Mouse (Mus musculus) 416B (cell line): ENCODE data around the gene Pus3.

Experiments
- DNase-seq: peaks from one replicate; pipeline ENCODE4 v3.0.0; 2011; ENCODE audit warnings: low read depth

Gene Pus3

DNA sequence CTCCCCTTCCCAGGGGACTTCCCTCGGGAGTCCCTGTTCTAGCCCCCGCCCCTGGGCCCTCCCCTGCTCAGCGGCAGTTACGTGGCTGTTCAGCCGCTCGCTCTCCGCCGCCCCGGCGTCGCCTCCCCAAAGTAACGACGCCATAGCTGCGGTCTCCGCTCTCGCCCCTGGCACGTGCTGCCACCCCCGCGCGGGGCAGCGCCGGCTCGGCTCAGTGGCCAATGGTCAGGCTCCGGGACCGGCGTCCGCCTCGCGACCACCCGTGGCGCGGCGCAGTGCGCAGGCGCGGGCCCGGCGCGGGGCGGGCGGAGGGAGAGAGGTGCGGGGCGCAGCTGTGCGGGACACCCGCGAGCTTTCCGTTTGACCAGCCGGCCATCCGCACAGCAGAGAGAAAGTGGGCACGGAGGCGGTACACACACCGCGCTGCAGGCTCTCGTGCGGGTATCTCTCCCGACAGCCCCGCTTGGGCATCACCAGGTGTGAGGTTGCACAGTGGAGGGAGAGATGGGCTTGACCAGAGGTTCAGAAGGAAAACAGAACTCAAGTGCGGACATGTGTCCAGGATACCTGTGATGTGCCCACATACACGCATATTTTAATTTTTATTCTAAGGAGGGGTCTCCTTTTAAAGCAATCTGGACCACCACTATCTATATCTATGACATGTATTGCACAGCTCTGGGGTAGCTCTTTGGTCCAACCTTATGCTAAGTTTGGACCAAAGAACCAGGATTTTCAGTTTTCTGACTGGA is at the start of gene Pus3, which contains the start of gene Ddx25:
TSS of gene Pus3 (plus strand) at position 339 of the 752 bp plus-strand sequence.
TSS of gene Ddx25 (minus strand) at position 272 of the 752 bp plus-strand sequence.
- DNase-seq: no peak

DNA sequence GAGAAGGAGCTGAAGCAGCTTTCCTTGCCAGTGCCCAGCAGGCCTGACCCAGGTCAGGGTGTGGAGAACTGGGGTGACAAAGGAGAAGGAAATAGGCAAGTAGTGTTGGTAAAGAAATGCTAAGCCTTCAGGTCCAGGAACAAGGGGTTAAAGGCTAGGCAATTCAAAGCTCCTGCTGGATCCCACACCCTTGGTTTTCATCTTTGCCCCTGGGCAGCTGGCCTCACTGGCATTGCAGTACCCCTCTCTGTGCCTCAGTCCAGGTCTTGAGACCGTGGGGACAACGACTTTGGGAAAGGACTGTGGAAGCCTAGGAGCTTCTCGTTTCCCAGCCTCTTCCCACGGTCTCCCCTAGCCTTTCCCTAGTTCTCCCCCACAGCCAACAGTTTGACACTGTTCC is 44.5 kb upstream of the Pus3 start:
- no peak for DNase-seq

DNA sequence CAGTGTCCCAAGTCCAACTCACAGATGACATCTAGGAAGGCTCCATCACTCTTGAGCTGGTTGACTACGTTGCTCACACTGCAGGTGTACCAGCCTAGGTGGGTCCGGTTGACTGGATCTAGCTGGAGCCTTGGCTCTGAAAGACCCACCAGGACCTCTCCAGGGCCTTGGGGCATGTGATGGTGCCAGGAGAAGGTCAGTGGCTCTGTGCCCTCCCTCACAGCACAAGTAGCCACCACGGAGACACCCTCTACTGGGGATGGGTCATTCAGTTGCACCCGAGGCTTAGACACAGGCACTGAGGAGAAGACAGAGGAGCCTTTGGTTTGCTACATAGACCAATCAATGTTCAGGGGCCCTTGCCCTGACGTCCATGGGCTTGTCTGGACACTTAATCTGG is 42.2 kb upstream of the Pus3 start:
- no peak for DNase-seq

DNA sequence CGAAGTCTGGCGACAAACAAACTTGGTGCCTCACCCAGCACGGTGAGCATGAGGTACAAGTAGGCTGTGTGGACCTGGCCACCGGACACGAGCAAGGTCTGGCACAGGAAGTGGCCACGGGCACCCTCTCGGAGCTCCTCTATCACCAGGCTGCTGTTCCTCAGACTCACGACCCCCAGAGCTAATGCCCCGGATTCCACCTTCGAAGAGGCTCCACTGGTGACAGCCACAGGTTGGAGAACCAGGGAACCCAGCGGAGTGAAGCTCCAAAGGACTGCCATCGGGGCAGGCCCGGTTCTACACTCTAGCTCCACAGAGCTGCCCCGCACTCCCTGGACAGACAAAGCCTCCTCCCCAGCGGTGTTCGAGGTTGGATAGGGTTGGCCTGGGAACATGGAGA is 41.7 kb upstream of the Pus3 start:
- no peak for DNase-seq

DNA sequence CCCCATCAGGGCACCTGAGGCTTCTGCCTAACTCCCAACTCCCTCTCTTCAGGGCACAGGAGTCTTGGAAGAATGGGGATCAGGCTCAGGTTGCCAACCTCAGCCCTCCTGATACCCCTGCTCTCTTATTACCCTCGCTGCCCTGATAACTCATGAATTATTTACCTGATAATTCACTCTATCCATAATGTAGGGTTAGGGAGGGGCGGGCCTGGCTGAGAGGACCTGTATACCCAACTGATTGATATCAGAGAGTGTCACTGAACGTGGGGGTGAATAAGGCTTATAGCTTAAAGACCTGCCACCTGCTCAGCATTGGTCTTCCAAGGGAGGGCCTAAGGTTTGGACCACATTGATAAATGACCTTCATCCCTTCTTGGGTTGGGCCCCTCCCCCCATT is 40.2 kb upstream of the Pus3 start, which contains the start of gene Gm1113:
TSS of gene Gm1113 (minus strand) at position 101 of the 400 bp plus-strand sequence.
- DNase-seq: no peak

DNA sequence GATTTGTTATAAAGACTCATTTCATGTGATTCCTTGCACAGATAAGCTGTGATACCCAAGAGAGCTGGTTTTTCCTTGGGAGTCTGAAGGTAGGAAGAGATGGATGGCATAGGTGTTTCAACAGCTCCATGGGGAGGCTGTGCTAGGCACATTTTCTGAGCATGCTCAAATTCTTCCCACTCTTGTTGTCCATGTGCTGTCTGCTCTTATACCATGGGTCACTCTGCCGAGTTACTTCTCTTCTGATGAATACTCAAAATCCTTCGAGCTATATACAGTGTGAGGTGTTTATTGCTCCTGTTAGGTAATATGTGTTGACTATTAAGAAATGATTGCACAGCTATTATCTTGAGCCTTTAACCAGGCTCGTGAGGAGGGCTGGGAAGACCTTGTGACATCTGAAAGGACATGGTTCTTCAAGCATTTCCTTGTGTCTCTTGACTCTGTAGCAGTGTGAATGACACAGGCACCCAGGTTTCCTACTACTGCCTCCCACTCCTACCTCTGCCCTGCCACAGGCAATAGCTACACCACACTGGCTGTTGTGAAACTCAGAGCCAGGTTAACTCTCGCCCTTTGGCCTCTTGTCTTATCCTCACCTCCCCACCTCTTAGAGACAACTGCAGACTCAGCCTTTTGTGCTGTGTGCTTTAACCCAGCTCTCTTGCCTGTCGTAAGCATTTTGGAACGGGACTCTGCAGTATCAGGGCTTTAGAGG is 37.6 kb upstream of the Pus3 start:
- no peak for DNase-seq

DNA sequence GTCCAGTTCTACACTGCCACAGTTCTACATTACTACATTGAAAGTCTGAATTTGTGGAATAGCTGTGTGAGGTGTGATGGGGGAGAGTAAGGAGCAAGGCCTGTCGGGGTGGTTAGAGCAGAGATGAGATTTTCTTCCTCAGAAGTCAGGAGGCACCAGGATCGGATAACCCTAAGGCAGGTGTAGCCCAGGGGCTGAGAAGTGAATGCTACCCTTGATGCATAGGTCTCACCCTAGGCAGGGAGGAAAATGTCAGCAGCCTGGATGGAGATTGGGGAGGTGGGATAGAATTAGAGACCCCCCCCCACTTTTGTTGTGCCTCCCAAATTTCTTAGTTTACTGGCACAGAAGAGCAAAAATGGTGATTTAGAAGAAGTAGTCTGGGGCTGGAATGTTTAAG is 36.2 kb upstream of the Pus3 start:
- DNase-seq: no peak

DNA sequence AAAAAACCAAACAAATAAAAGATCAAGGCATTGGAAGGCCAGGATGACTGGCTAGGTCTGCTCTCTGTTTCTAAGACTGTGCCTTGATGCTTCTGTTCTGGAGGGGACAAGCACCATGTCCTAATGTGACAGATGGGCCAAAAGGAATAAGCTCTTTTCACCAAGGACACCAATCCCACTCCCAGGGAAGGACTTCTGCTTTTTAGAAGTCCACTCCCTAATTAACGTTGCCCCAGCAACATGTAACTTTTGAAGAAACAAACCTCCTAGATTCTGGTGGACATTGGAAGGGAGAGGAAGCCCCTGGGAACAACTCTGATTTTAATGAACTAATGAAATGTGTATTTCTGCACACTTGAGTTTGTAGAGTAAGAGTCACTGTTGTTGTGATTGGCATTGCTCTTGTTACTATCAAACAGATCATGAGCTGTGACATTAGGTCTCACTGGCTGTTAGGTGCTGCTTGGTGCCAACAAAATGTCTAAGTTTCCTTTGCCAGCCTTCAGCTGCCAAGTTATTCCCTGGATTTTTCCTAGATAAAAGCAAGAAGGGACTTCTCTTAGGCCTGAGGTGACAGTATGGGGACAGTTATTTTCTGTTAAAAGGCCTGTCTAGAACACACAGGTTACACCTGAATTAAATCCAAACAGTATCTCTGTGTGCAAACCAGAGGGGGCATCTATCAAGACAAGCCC is 35.4 kb upstream of the Pus3 start:
- DNase-seq: no peak

DNA sequence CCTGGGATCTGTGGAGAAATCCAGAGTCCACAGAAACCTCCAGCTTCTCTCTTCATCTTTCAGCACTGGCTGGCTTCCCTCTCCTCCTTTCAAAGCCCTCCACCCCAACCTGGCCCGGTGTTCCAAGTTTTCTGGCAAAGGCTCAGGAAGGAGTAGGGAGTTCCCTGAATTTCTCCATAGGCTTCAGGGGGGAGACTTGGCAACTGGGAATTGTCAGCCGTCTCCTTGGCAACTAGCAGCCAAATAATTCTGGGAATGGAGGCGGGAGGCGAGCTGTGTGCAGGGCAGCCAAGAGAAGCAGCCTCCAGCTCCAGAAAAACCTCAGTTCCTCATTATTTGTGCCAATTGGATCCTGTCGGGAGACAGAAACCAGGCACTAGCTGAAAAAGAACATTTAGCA is 34.9 kb upstream of the Pus3 start:
- no peak for DNase-seq

DNA sequence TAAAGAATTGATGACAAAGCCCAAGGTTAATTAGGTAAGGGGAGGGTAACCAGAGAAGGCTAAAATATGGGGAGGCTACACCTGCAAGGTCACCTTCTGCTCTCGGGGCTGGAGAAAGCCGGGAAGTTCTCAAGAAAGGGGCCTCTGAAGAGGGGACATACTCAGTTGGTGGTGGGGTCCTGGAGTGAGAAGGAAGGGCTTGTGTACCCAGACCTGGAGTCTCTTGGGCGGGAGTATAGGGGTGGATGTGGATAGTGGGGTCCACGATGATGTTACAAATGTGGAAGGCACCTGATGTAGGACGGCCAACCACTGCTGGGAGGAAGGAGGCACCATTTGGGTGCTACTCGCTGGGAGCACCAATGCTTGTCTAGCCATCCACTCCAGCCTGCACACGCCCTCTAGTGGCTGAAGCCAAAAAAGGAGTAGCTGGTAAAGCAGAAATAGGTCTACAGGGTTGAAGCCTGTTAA is 34.4 kb upstream of the Pus3 start:
- DNase-seq: peak; percentile 65

DNA sequence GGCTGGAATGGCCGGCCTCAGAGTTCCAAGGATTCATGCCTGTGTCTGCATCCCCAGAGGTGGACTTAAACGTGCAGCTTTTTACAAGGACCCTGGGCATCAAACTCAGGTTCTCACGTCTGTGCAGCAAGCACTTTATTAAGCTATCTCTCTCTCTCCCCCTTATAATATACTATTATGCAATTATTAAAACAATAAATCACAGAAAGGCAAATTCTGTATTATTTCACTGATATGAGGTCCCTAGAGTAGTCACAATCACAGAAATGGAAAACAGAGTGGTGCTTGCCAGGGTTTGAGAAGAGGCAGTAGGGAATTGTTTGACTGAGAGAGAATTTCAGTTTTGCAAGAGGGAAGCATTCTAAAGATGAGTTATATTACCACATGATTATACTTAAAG is 29.3 kb upstream of the Pus3 start:
- no peak for DNase-seq

DNA sequence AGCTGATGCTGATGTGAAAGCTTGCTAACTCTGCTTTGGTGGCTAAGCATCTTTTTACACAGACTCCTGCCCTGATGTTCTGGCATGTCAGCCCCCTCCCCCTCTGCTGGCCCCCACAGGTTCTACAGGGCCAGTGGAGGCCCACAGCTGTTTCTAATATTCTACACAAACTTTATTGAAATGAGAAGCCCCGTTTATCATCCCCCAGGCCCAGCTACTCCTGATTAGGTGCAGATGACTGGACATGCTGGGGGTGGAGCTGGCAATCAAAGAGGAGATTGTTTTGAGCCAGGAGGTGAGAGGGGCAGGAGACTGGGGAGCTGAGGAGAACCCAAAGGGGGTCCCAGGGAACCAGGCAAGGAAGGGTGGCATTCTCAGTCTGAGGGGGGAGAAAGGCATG is 28.6 kb upstream of the Pus3 start:
- DNase-seq: no peak

DNA sequence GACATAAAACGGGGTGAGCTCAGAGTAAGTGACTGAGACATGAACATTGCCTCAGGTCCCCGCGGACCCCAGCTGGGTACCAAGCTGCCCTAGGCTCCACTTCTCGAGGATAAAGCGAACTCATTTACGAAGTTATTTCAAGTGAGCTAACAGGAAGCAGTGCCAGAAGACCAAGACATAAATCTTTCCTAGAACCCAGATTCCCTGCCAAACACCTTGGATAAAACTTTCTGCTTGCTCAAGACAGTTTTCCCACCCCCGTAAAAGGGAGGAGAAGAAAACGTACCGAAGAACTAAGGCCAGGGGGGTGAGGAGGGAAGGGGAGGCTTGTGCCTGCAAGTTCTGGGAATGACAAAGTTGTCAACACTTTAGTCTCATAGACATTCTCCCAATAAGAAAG is 25.1 kb upstream of the Pus3 start:
- no peak for DNase-seq

DNA sequence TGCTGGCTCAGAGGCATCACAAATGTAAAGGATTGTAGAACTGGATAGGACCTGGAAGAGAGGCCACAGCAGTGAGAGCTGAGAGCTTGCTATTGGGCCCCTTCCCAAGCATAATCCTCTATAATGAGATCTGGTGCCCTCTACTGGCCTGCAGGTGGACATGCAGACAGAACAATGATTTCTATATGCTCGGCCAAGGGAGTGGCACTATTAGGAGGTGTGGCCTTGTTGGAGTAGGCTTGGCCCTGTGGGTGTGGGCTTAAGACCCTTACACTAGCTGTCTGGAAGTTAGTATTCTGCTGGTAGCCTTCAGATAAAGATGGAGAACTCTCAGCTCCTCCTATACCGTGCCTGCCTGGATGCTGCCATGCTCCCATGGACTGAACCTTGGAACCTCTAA is 23.3 kb upstream of the Pus3 start:
- peak; percentile 57 for DNase-seq

DNA sequence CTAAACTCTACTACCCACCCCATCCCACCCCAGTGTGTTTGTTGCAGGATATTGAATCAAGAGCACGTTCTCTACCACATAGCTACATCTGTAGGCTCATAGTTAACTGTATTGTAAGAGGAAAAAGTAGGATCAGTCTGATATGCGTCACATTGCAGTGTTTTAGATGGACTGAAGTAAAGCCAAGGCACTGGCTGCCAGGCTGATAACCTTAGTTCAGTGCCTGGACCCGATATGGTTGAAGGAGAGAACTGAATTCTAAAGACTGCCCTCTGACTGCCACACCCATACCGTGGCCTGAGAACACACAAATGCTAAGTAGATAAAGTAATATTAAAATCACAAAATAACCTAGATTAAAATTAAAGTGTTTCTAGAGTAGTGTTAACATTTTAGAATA is 22.5 kb upstream of the Pus3 start:
- no peak for DNase-seq

DNA sequence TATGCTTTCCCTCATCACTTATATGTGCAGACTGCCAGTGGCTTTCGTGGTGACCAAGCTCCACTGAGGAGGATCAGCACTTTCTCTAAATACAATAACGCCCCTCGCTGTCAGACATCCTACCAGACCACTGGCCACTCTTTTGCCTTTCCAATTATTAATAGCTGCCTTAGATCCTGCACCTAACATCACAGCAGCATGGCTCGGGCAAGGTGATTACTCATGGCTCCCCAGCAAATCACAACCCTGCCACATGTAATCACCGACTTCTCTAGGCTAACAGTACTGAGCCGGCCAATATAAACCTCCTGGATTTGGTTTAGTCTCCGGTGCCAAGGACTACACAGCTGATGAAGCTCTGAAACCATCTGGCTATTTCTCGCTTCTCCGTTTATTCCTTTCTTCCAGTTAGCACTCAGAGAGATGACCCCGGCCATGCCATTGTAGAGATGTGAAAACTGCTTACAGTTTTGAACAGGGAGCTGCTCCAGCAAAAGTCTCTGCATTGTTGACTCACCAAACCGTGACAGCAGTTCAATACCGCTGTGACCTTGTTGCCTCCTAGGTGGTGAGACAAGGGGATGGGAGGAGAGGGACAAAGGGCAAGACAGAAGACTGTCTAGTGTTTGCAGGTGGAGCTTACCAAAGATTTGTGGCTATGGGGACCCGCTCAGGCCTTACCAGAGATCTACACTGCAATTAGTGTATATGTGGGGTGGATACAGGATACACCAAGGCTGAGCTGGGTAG is 19.2 kb upstream of the Pus3 start:
- no peak for DNase-seq

DNA sequence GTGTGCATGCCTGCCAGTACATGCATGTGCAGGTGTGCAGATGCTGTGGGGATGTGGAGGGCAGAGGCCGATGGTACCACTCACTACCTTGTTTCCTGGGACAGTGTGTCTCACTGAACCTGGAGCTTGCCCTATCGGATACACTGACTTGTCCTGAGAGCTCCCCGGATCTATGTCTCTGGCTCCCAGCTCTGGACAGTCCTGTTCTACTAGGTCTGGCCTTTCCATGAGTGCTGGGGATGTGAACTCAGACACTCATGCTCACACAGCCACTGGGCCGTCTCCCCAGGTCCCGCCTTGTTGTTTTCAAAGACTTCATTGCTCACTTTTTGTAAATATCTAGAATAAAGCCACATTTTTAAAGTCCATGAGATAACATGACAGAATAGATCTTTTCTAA is 17.4 kb upstream of the Pus3 start:
- DNase-seq: no peak

DNA sequence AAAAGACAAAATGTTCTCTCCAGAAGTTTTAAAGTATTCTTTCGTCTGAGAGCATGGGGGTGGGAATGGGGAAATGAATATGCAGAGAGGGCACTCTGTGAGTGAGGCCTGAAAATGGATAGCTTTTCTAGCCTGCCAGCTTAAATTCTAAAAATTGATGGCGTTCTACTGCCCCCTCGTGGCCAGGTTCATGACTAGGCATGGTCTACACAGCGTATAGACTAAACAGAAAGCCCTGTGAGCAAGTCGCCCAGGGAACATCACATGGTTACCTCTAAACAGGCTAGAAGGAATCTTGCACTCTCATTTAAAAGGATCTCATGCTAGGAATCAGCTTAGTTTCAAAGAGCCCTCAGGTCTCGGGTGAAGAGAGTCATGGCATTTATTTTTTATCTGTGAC is 16.9 kb upstream of the Pus3 start:
- peak; percentile 79 for DNase-seq

DNA sequence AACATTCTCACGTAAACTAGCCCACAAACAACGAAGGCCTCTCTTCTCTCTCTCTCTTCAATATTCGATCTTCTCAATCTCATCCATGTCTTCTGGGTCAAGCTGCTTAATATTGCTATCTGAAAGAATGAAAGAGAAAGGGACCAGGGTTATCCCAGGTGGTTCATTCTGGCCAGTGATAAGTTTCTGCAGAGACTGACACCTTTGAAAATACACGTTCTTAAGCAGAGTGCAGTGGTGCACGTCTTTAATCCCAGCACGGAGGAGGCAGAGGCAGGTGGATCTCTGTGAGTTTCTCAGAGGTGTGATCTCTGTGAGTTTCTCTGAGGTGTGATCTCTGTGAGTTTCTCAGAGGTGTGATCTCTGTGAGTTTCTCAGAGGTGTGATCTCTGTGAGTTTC is 16.5 kb upstream of the Pus3 start:
- DNase-seq: no peak

DNA sequence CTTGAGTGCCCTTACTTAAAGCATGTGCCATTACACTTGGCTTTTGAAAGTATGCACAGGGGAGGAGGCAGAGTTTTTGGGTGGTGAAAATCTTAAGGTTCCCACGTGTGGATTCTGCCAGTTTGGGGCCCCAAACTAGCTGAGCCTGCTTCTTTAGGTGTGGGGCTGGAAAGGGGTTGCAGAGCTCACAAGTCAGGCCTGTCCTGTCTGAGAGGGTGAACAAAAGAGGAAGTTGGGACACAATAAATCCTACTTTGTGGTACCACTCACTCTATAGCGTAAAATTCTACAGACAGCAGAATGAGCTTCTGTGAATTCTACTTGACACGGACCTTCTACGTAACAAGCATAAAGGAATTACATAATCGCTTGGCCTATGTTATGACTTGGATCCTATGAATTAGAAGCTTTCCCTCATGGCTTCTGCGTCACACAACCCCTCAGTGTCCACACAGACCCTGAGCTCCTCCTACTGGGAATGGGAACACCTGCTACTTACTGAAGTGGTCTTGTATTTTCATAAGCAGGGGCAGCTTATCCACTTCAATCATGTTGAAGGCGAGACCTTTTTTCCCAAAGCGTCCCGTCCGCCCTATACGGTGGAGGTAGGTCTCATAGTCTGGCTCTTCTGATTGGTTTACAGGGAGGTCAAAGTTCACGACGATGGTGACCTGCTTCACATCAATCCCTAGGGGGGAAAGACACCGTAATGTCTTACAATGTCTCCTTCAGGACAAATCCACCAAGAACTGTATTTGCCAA is 15.1 kb upstream of the Pus3 start:
- DNase-seq: no peak

DNA sequence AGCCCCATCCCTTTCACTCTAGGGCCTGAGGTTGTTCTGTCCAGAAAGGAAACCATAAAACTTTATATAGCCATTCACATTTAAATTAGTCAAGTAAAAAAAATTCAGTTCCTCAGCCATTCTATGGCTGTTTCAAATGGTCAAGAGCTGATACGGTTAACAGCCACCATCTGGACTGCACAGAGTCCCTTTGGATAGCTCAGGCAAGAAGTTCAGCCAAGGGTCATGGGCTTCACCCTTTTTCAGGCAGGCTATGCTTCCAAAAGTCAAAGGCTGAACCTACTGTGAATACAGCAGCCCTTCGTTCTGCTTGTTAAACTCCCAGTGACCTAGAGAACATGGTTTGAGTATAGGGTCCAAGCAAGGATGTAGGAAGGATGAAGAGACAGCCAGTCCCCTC is 13.7 kb upstream of the Pus3 start:
- no peak for DNase-seq
